Mouse (Mus musculus) hindbrain, embryonic 15.5 days (tissue): Measurements from ENCODE around the gene Dhcr7. TPM values are rescaled to one million over a fixed set of nuclear protein-coding genes. Genes with fewer than 3 reads are reported as not detected.
A peak's percentile ranks its signal among the peaks of the same experiment; 100 is the strongest.

Experiments
- ATAC-seq: fragments of 200-750 bp; cut with Nextera tagmentation; 2 replicates; pipeline ENCODE4 v1.8.0; 2017; ENCODE audit warnings: low read depth, moderate number of reproducible peaks, moderate TSS enrichment; ENCODE audit not compliant: low FRiP score
- H3K27ac ChIP-seq: fragments of 300-500 bp; sonication (generic); replicated peaks from 2 replicates; pipeline ENCODE4 v1.5.1; 2015; ENCODE audit warnings: mild to moderate bottlenecking, inconsistent platforms
- H3K27me3 ChIP-seq: fragments of 300-500 bp; sonication (generic); 2 replicates; pipeline ENCODE4 v1.6.1; 2015; ENCODE audit warnings: control low read depth, inconsistent platforms
- H3K36me3 ChIP-seq: fragments of 300-500 bp; sonication (generic); 2 replicates; pipeline ENCODE4 v1.6.1; 2015; ENCODE audit warnings: control low read depth, inconsistent platforms
- H3K4me1 ChIP-seq: fragments of 300-500 bp; sonication (generic); replicated peaks from 2 replicates; pipeline ENCODE4 v1.6.1; 2015; ENCODE audit warnings: control low read depth, inconsistent platforms
- H3K4me2 ChIP-seq: fragments of 300-500 bp; sonication (generic); 2 replicates; pipeline ENCODE4 v1.6.1; 2015; ENCODE audit warnings: moderate library complexity, mild to moderate bottlenecking, inconsistent platforms
- H3K4me3 ChIP-seq: fragments of 300-500 bp; sonication (generic); 2 replicates; pipeline ENCODE4 v1.5.1; 2015; ENCODE audit warnings: mild to moderate bottlenecking, inconsistent platforms
- H3K9ac ChIP-seq: fragments of 300-500 bp; sonication (generic); 2 replicates; pipeline ENCODE4 v1.6.1; 2015; ENCODE audit warnings: inconsistent platforms
- H3K9me3 ChIP-seq: fragments of 300-500 bp; sonication (generic); 2 replicates; pipeline ENCODE4 v1.6.1; 2016; ENCODE audit warnings: control low read depth, inconsistent platforms
- WGBS: fragments of 180-500 bp; shearing (Covaris S2); methylation state at CpG from one replicate; pipeline ENCODE4 v1.1.7; 2015; 5-methylcytosine and 5-hydroxymethylcytosine counted together
- polyA plus RNA-seq: library from polyadenylated mRNA; unstranded; fragments of >200 nt; fragmentation: Nextera tagmentation; extraction: Ambion mirVana; gene quantifications from 2 replicates; pipeline ENCODE4 v1.2.1, GENCODE M21; 2015

Dhcr7 gene
- 78.4 and 80.3 TPM in 2 replicates for polyA plus RNA-seq

GRCm38 (mm10) chr7:143822375-143823265 lies at the start of gene Dhcr7, which contains the start of gene Nadsyn1:
Gene Dhcr7, plus strand, starts transcription at chr7:143823145.
Gene Nadsyn1, minus strand, starts transcription at chr7:143822849.
- Histone ChIP-seq H3K4me1 (peaks cover 16% of the 10 kb centered on the region), H3K4me3 (peak within 1 kb of the TSS; percentile 57), H3K9ac (peak within 1 kb of the TSS; percentile 73), H3K36me3 (0 out of 2 replicates have a peak, but pooled peaks cover 3% of the 10 kb centered on the region), H3K27me3 (no peaks in the 10 kb centered on the region), H3K9me3 (no peaks in the 10 kb centered on the region), H3K4me2 (peak within 1 kb of the TSS; percentile 70), H3K27ac (peak within 1 kb of the TSS; percentile 82)
- under 1% methylated on average over 40 of the region's 40 CpGs for WGBS
- peak; percentile 98 for ATAC-seq

GRCm38 (mm10) chr7:143776137-143776536 lies 46.8 kb upstream of the Dhcr7 start:
- 33% methylated on average over 3 of the region's 3 CpGs for WGBS

GRCm38 (mm10) chr7:143777375-143777774 lies 45.6 kb upstream of the Dhcr7 start:
- peaks cover 3% of the 10 kb centered on the region; the same call in 1 of the 2 replicates for H3K36me3 ChIP-seq
- no peak overlapping the region for H3K4me2 ChIP-seq
- H3K9ac ChIP-seq = no peak overlapping the region
- no peaks in the 10 kb centered on the region for H3K27me3 ChIP-seq
- no peak overlapping the region for H3K27ac ChIP-seq
- H3K4me1 ChIP-seq = no peaks in the 10 kb centered on the region
- ATAC-seq = no peak
- H3K9me3 ChIP-seq = no peaks in the 10 kb centered on the region
- WGBS = 71% methylated on average over 2 of the region's 2 CpGs
- no peak overlapping the region for H3K4me3 ChIP-seq

More at GRCm38 (mm10) chr7:143776137-143776536, 46.8 kb upstream of the Dhcr7 start:
- peaks cover 3% of the 10 kb centered on the region; the same call in 1 of the 2 replicates for H3K36me3 ChIP-seq
- no peaks in the 10 kb centered on the region for H3K27me3 ChIP-seq
- H3K9me3 ChIP-seq = no peaks in the 10 kb centered on the region
- no peak overlapping the region for H3K4me2 ChIP-seq
- no peak overlapping the region for H3K9ac ChIP-seq
- ATAC-seq = no peak
- H3K4me1 ChIP-seq = no peaks in the 10 kb centered on the region
- no peak overlapping the region for H3K4me3 ChIP-seq
- no peak overlapping the region for H3K27ac ChIP-seq

- peak; percentile 59 for ATAC-seq
- 13% methylated on average over 6 of the region's 6 CpGs for WGBS
- Histone ChIP-seq H3K4me1 (peaks cover 28% of the 10 kb centered on the region), H3K9me3 (no peaks in the 10 kb centered on the region), H3K36me3 (peaks cover 3% of the 10 kb centered on the region; the same call in 1 of the 2 replicates), H3K4me2 (peak overlapping the region; percentile 87), H3K27ac (peak overlapping the region; percentile 79), H3K4me3 (peak overlapping the region; percentile 55), H3K27me3 (no peaks in the 10 kb centered on the region), H3K9ac (peak overlapping the region; percentile 76)
Observed at GRCm38 (mm10) chr7:143783378-143783995, 39.5 kb upstream of the Dhcr7 start.

- Histone ChIP-seq H3K27ac (peak within 1 kb of the TSS; percentile 79), H3K27me3 (no peaks in the 10 kb centered on the region), H3K9me3 (no peaks in the 10 kb centered on the region), H3K4me2 (peak within 1 kb of the TSS; percentile 87), H3K36me3 (peaks cover 3% of the 10 kb centered on the region; the same call in 1 of the 2 replicates), H3K9ac (peak within 1 kb of the TSS; percentile 76), H3K4me1 (peaks cover 28% of the 10 kb centered on the region), H3K4me3 (peak within 1 kb of the TSS; percentile 55)
- WGBS = under 1% methylated on average over 21 of the region's 21 CpGs
- ATAC-seq = peak; percentile 88
Observed at GRCm38 (mm10) chr7:143783996-143784829, 38.7 kb upstream of the Dhcr7 start, which contains the start of gene Mrgpre. Gene Mrgpre, minus strand, starts transcription at chr7:143784500.

GRCm38 (mm10) chr7:143792336-143792985 lies 30.5 kb upstream of the Dhcr7 start:
- H3K36me3 ChIP-seq = peaks cover 7% of the 10 kb centered on the region; the same call in 1 of the 2 replicates
- H3K4me1 ChIP-seq = no peaks in the 10 kb centered on the region
- H3K27ac ChIP-seq = no peak overlapping the region
- no peak overlapping the region for H3K4me3 ChIP-seq
- no peak overlapping the region for H3K9ac ChIP-seq
- no peak overlapping the region for H3K4me2 ChIP-seq
- H3K27me3 ChIP-seq = no peaks in the 10 kb centered on the region
- no peak for ATAC-seq
- no peaks in the 10 kb centered on the region for H3K9me3 ChIP-seq
- 78% methylated on average over 6 of the region's 6 CpGs for WGBS

GRCm38 (mm10) chr7:143793121-143793520 lies 29.8 kb upstream of the Dhcr7 start:
- Histone ChIP-seq H3K9ac (no peak overlapping the region), H3K36me3 (peaks cover 12% of the 10 kb centered on the region), H3K27me3 (no peaks in the 10 kb centered on the region), H3K4me2 (no peak overlapping the region), H3K4me1 (no peaks in the 10 kb centered on the region), H3K9me3 (no peaks in the 10 kb centered on the region), H3K27ac (no peak overlapping the region), H3K4me3 (no peak overlapping the region)
- 64% methylated on average over 4 of the region's 4 CpGs for WGBS
- ATAC-seq = no peak

- ATAC-seq = no peak
- H3K4me1 ChIP-seq = no peaks in the 10 kb centered on the region
- peaks cover 33% of the 10 kb centered on the region for H3K36me3 ChIP-seq
- H3K9me3 ChIP-seq = no peaks in the 10 kb centered on the region
- no peak overlapping the region for H3K9ac ChIP-seq
- H3K27me3 ChIP-seq = no peaks in the 10 kb centered on the region
- H3K4me3 ChIP-seq = no peak overlapping the region
- 90% methylated on average over 4 of the region's 4 CpGs for WGBS
- no peak overlapping the region for H3K27ac ChIP-seq
- H3K4me2 ChIP-seq = no peak overlapping the region
Observed at GRCm38 (mm10) chr7:143798783-143799182, 24.2 kb upstream of the Dhcr7 start.

- no peak for ATAC-seq
- 95% methylated on average over 1 of the region's 1 CpGs for WGBS
- no peak overlapping the region for H3K9ac ChIP-seq
- H3K36me3 ChIP-seq = peaks cover 33% of the 10 kb centered on the region
- H3K4me1 ChIP-seq = no peaks in the 10 kb centered on the region
- H3K27ac ChIP-seq = no peak overlapping the region
- no peaks in the 10 kb centered on the region for H3K9me3 ChIP-seq
- no peak overlapping the region for H3K4me3 ChIP-seq
- H3K4me2 ChIP-seq = no peak overlapping the region
- no peaks in the 10 kb centered on the region for H3K27me3 ChIP-seq
Observed at GRCm38 (mm10) chr7:143800770-143801169, 22.2 kb upstream of the Dhcr7 start.

GRCm38 (mm10) chr7:143801195-143802065 lies 21.5 kb upstream of the Dhcr7 start:
- H3K27me3 ChIP-seq = no peaks in the 10 kb centered on the region
- H3K4me3 ChIP-seq = no peak overlapping the region
- no peaks in the 10 kb centered on the region for H3K4me1 ChIP-seq
- 92% methylated on average over 8 of the region's 8 CpGs for WGBS
- no peaks in the 10 kb centered on the region for H3K9me3 ChIP-seq
- H3K4me2 ChIP-seq = no peak overlapping the region
- ATAC-seq = no peak
- H3K27ac ChIP-seq = no peak overlapping the region
- no peak overlapping the region for H3K9ac ChIP-seq
- H3K36me3 ChIP-seq = peaks cover 34% of the 10 kb centered on the region
